Mouse (Mus musculus) megakaryocyte, embryonic 14.5 days (primary cell): ENCODE measurements around the gene Ass1.

Source experiments
- FLI1 ChIP-seq: IDR thresholded peaks from 2 replicates; pipeline ENCODE4 v1.6.1; 2012; ENCODE audit warnings: low read length, inconsistent platforms, mixed read lengths
- GATA1 ChIP-seq: IDR thresholded peaks from 3 replicates; pipeline ENCODE4 v1.6.1; 2012; ENCODE audit warnings: mixed read lengths, low read length, inconsistent platforms, borderline replicate concordance

DNA sequence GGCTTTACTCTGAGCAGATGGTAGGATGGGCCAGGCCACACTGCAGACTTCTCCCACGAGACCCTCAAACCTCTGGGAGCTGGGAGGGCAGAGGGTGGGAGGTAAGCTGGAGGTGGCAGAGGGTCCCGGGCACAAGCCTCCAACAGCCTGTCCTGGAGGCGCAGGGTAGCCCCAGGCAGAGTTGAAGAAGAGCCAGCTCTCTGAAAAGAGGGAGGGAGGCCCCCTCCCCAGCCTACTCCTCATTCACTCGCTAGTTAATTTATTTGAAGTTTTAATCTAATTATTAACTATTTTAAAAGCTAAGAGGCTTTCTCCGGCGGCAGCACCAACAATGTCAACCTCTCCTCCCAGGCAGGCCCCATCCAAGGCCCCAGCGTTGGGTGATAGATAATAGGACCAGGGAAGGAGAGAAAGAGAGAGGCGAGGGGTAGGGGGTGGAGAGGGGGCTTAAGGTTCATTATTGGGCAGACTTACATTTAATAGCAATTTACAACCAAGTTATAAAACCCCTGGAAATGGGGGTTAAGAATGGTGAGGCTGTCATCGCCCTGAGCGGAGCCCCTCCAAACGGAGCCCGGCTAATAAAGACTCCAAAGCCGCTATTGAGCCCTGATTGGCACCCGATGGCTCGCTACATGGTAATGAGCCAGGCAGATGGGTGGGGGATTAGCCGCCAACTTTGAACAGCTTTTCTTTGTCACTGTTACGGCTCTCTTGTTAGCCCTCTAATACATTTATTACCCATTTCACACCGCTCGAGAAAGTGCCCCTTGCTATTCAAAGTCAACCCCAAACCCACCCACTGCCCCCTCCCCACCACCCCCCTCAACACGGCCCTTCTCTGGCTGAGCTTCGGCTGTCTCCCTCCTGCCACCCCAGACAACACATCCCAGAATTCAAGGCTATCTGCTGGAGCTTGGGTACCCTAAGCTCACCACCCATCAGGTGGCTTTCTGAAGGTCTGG is 29.6 kb downstream of the Ass1 start:
- TF ChIP-seq GATA1: no peak
- TF ChIP-seq FLI1: no peak
